Mouse (Mus musculus) spleen, adult 2 months (tissue): Measurements from ENCODE around the gene Notch2.

Source experiments
- CTCF ChIP-seq: fragments of 200-500 bp; IDR thresholded peaks from 2 replicates; pipeline ENCODE4 v1.5.1; 2011; ENCODE audit warnings: mild to moderate bottlenecking, inconsistent platforms; ENCODE audit not compliant: insufficient read depth, insufficient read length, insufficient replicate concordance; ENCODE audit errors: extremely low read depth
- POLR2A ChIP-seq: fragments of 200-500 bp; IDR thresholded peaks from 2 replicates; pipeline ENCODE4 v1.6.1; 2011; ENCODE audit warnings: low read depth, low read length, inconsistent platforms

- TF ChIP-seq CTCF (no peak), POLR2A (no peak)
Observed at GRCm38 (mm10) chr3:98187777-98188176, 174.4 kb downstream of the Notch2 start.
